Mouse (Mus musculus) intestine, postnatal 0 days (tissue): ENCODE data around the gene Ccdc85c. TPM values are rescaled to one million over a fixed set of nuclear protein-coding genes. Genes with fewer than 3 reads are reported as not detected.

Source experiments
- ATAC-seq: fragments of 200-750 bp; cut with Nextera tagmentation; 2 replicates; pipeline ENCODE4 v1.8.0; 2017; ENCODE audit warnings: mild to moderate bottlenecking, moderate TSS enrichment, moderate library complexity
- H3K27ac ChIP-seq: fragments of 300-500 bp; sonication (generic); 2 replicates; pipeline ENCODE4 v1.5.1; 2014; ENCODE audit warnings: mild to moderate bottlenecking, low read depth, low read length, moderate library complexity
- H3K27me3 ChIP-seq: fragments of 300-500 bp; sonication (generic); replicated peaks from 2 replicates; pipeline ENCODE4 v1.6.1; 2014; ENCODE audit warnings: low read length, mixed read lengths; ENCODE audit not compliant: control insufficient read depth, insufficient read depth
- H3K36me3 ChIP-seq: fragments of 300-500 bp; sonication (generic); 2 replicates; pipeline ENCODE4 v1.6.1; 2014; ENCODE audit warnings: mild to moderate bottlenecking, moderate library complexity; ENCODE audit not compliant: control insufficient read depth, insufficient read depth
- H3K4me1 ChIP-seq: fragments of 300-500 bp; sonication (generic); replicated peaks from 2 replicates; pipeline ENCODE4 v1.6.1; 2014; ENCODE audit warnings: antibody characterized with exemption, low read length, mixed read lengths; ENCODE audit not compliant: control insufficient read depth, insufficient read depth
- H3K4me2 ChIP-seq: fragments of 300-500 bp; sonication (generic); replicated peaks from 2 replicates; pipeline ENCODE4 v1.6.1; 2014; ENCODE audit warnings: low read depth, mild to moderate bottlenecking, moderate library complexity
- H3K4me3 ChIP-seq: fragments of 300-500 bp; sonication (generic); 2 replicates; pipeline ENCODE4 v1.5.1; 2014; ENCODE audit warnings: low read depth, low read length
- H3K9ac ChIP-seq: fragments of 300-500 bp; sonication (generic); 2 replicates; pipeline ENCODE4 v1.6.1; 2014; ENCODE audit warnings: mild to moderate bottlenecking, low read depth, low read length
- H3K9me3 ChIP-seq: fragments of 300-500 bp; sonication (generic); 2 replicates; pipeline ENCODE4 v1.6.1; 2016; ENCODE audit warnings: mixed run types; ENCODE audit not compliant: control insufficient read depth
- CTCF ChIP-seq: sonication (generic); IDR thresholded peaks from 2 replicates; pipeline ENCODE4 v1.5.1; 2016; ENCODE audit warnings: low read depth, mild to moderate bottlenecking, control low read depth, antibody characterized with exemption, moderate library complexity
- WGBS: fragments of 180-500 bp; shearing (Covaris S2); extraction: QIAGEN DNeasy Blood & Tissue Kit; methylation state at CpG from one replicate; pipeline ENCODE4 v1.1.7; 2014; 5-methylcytosine and 5-hydroxymethylcytosine counted together
- polyA plus RNA-seq: library from polyadenylated mRNA; unstranded; fragments of >200 nt; fragmentation: Nextera tagmentation; extraction: Ambion mirVana; gene quantifications from 2 replicates; pipeline ENCODE4 v1.2.1, GENCODE M21; 2015

Ccdc85c gene
- polyA plus RNA-seq, 1 experiment from 2014 or later = 10.1 TPM

- 77% methylated on average over 16 of the region's 18 CpGs for WGBS
- no peak for TF ChIP-seq CTCF
- H3K4me1 ChIP-seq = peaks cover 25% of the 10 kb centered on the region; the same call in 1 of the 2 replicates
Observed at GRCm38 (mm10) chr12:108235976-108236555, 39.2 kb downstream of the Ccdc85c start.

GRCm38 (mm10) chr12:108234832-108235602, 40.2 kb downstream of the Ccdc85c start:
- H3K9ac ChIP-seq = no peak overlapping the region
- peak; percentile 52 for ATAC-seq
- no peaks in the 10 kb centered on the region for H3K36me3 ChIP-seq
- TF ChIP-seq CTCF = no peak
- H3K27ac ChIP-seq = peak overlapping the region; percentile 87
- peaks cover 27% of the 10 kb centered on the region; the same call in 1 of the 2 replicates for H3K4me1 ChIP-seq
- no peaks in the 10 kb centered on the region for H3K27me3 ChIP-seq
- H3K4me3 ChIP-seq = no peak overlapping the region
- WGBS = 46% methylated on average over 14 of the region's 14 CpGs
- H3K4me2 ChIP-seq = peak overlapping the region; percentile 43
- H3K9me3 ChIP-seq = no peaks in the 10 kb centered on the region

More at GRCm38 (mm10) chr12:108235976-108236555, 39.2 kb downstream of the Ccdc85c start:
- Histone ChIP-seq H3K36me3 (no peaks in the 10 kb centered on the region), H3K9me3 (no peaks in the 10 kb centered on the region), H3K27ac (peak overlapping the region; percentile 69), H3K9ac (no peak overlapping the region), H3K4me3 (no peak overlapping the region), H3K4me2 (no peak overlapping the region), H3K27me3 (no peaks in the 10 kb centered on the region)
- ATAC-seq = no peak

- no peaks in the 10 kb centered on the region for H3K27me3 ChIP-seq
Observed at GRCm38 (mm10) chr12:108233736-108234135, 41.5 kb downstream of the Ccdc85c start.

GRCm38 (mm10) chr12:108231901-108232300, 43.3 kb downstream of the Ccdc85c start:
- H3K36me3 ChIP-seq = no peaks in the 10 kb centered on the region
- no peak overlapping the region for H3K9ac ChIP-seq
- no peak for TF ChIP-seq CTCF
- H3K9me3 ChIP-seq = no peaks in the 10 kb centered on the region
- no peak for ATAC-seq
- H3K4me1 ChIP-seq = 0 out of 2 replicates have a peak, but pooled peaks cover 15% of the 10 kb centered on the region
- no peak overlapping the region for H3K27ac ChIP-seq
- H3K4me3 ChIP-seq = no peak overlapping the region
- no peaks in the 10 kb centered on the region for H3K27me3 ChIP-seq
- 53% methylated on average over 9 of the region's 9 CpGs for WGBS
- no peak overlapping the region for H3K4me2 ChIP-seq

More at GRCm38 (mm10) chr12:108233736-108234135, 41.5 kb downstream of the Ccdc85c start:
- H3K36me3 ChIP-seq = no peaks in the 10 kb centered on the region
- peaks cover 21% of the 10 kb centered on the region; the same call in 1 of the 2 replicates for H3K4me1 ChIP-seq
- H3K9me3 ChIP-seq = no peaks in the 10 kb centered on the region
- H3K27ac ChIP-seq = peak overlapping the region; percentile 87
- no peak overlapping the region for H3K4me3 ChIP-seq
- peak; percentile 68 for ATAC-seq
- TF ChIP-seq CTCF = no peak
- H3K9ac ChIP-seq = no peak overlapping the region
- H3K4me2 ChIP-seq = peak overlapping the region; percentile 35; the same call in 1 of the 2 replicates
- 39% methylated on average over 6 of the region's 6 CpGs for WGBS

- Histone ChIP-seq H3K27me3 (no peaks in the 10 kb centered on the region), H3K4me2 (no peak overlapping the region; the same call in 1 of the 2 replicates), H3K4me1 (0 out of 2 replicates have a peak, but pooled peaks cover 15% of the 10 kb centered on the region), H3K9ac (no peak overlapping the region; the same call in 1 of the 2 replicates), H3K36me3 (no peaks in the 10 kb centered on the region), H3K9me3 (no peaks in the 10 kb centered on the region), H3K4me3 (no peak overlapping the region), H3K27ac (no peak overlapping the region)
- TF ChIP-seq CTCF = peak; percentile 78
- no peak for ATAC-seq
- 55% methylated on average over 16 of the region's 18 CpGs for WGBS
Observed at GRCm38 (mm10) chr12:108230821-108231794, 44.1 kb downstream of the Ccdc85c start.
